In the genomic region with DNA sequence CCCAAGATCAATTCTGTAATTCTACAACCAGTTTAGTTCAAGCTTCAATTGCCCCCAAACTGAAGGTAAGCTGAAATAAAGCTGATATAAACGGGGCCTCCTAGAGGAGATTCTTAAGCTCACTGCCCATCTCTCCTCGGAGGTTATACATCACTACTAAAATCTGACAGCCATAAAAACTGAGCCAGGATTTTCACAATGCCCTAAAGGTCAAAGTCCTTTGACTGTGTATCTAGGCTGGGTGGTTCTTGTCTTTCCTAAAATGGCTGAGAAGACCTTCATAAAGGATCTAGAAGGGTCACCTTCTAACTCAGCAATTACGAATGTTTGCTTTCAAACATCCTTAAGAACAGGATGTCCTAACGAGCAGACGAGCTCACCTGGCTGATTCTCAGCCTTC, we compare ENCODE assay signal across 26 mouse cellular contexts. TPM values are rescaled to one million over a fixed set of nuclear protein-coding genes. Genes with fewer than 3 reads are reported as not detected.
DNase-seq lines count a peak whose midpoint lies in the region; ATAC-seq and TF ChIP-seq lines count a peak whose summit lies in the region.
"Had no signal": no experiment of that assay in that cellular context is flagged by ENCODE, and none has a peak within 500 bp of the region (broad histone marks: within the 10 kb centered on the region; RNA-seq: fewer than 3 reads in every experiment).

No protein-coding gene starts in this region.

- no peak overlapping the region for H3K9ac ChIP-seq in heart, embryonic 12.5 days
- H3K9ac ChIP-seq in heart, embryonic 15.5 days = no peak overlapping the region
- no peak overlapping the region for H3K9ac ChIP-seq in liver, adult 2 months (ENCODE audit: low read depth, low read length)
- H3K9ac ChIP-seq: embryonic facial prominence, embryonic 12.5 days; embryonic facial prominence, embryonic 15.5 days; forebrain, postnatal 0 days; hindbrain, embryonic 14.5 days had no signal

- WGBS in heart, embryonic 12.5 days = 85% methylated on average over 5 of the region's 5 CpGs
- WGBS in heart, embryonic 15.5 days = 82% methylated on average over 5 of the region's 5 CpGs
- WGBS in liver, adult 2 months = 61% methylated on average over 5 of the region's 5 CpGs

- no peaks in the 10 kb centered on the region for H3K27me3 ChIP-seq in heart, embryonic 12.5 days (replicated peaks)
- H3K27me3 ChIP-seq in heart, embryonic 15.5 days = no peaks in the 10 kb centered on the region
- H3K27me3 ChIP-seq in liver, adult 2 months (ENCODE audit: control insufficient read depth, insufficient read depth, low read length) = no peaks in the 10 kb centered on the region
- H3K27me3 ChIP-seq: CH12.LX; embryonic facial prominence, embryonic 12.5 days; embryonic facial prominence, embryonic 15.5 days; Patski had no signal

- no peak for TF ChIP-seq CTCF in liver, adult 2 months (IDR thresholded peaks at IDR 0.05; ENCODE audit: low read depth, low read length)

- H3K36me3 ChIP-seq in heart, embryonic 12.5 days = 0 out of 2 replicates have a peak, but pooled peaks cover 4% of the 10 kb centered on the region
- H3K36me3 ChIP-seq in heart, embryonic 15.5 days = no peaks in the 10 kb centered on the region; the same call in 1 of the 2 replicates
- H3K36me3 ChIP-seq in liver, adult 2 months (ENCODE audit: control insufficient read depth, insufficient read depth, low read length) = no peaks in the 10 kb centered on the region
- H3K36me3 ChIP-seq: embryonic facial prominence, embryonic 12.5 days; embryonic facial prominence, embryonic 15.5 days had no signal

- DNase-seq in heart, adult 11 months = no peak
- no peak for DNase-seq in heart, adult 8-10 months (ENCODE audit: low spot score)
- DNase-seq in liver, adult 2 months (ENCODE audit: extremely low read depth, low read depth, low spot score) = peak; percentile 71
- no peak for DNase-seq in liver
- no peak for DNase-seq in c-Kit-positive CD71-positive TER-119-positive erythroid progenitor cells, embryonic 14.5 days (ENCODE audit: low spot score)
- DNase-seq: adrenal gland, postnatal 10 days; adrenal gland, postnatal 36 days; B cell, adult 2 months; cerebellum, postnatal 25 days; forebrain, postnatal 0 days; gastrocnemius, adult 2 months; gastrocnemius, postnatal 14 days; kidney, adult 18-20 months had no signal

- H3K4me1 ChIP-seq in heart, embryonic 12.5 days (replicated peaks) = peaks cover 42% of the 10 kb centered on the region
- H3K4me1 ChIP-seq in heart, embryonic 15.5 days (replicated peaks) = peaks cover 61% of the 10 kb centered on the region
- peaks cover 11% of the 10 kb centered on the region for H3K4me1 ChIP-seq in liver, adult 2 months (ENCODE audit: control insufficient read depth, insufficient read depth, low read length)

- peak overlapping the region; percentile 93; the same call in 1 of the 2 replicates for H3K27ac ChIP-seq in heart, embryonic 12.5 days (ENCODE audit: poor library complexity, severe bottlenecking)
- peak overlapping the region; percentile 92 for H3K27ac ChIP-seq in heart, embryonic 15.5 days
- no peak overlapping the region for H3K27ac ChIP-seq in liver, adult 2 months (replicated peaks; ENCODE audit: insufficient read depth, low read depth, low read length)
- H3K27ac ChIP-seq: embryonic facial prominence, embryonic 12.5 days; embryonic facial prominence, embryonic 15.5 days; hindbrain, embryonic 14.5 days; hindbrain, postnatal 0 days had no signal

- no peaks in the 10 kb centered on the region for H3K9me3 ChIP-seq in heart, embryonic 12.5 days (replicated peaks)
- no peaks in the 10 kb centered on the region for H3K9me3 ChIP-seq in heart, embryonic 15.5 days (replicated peaks)
- H3K9me3 ChIP-seq: embryonic facial prominence, embryonic 12.5 days; embryonic facial prominence, embryonic 15.5 days; G1E; heart, embryonic 10.5 days had no signal

- H3K79me2 ChIP-seq in liver, adult 2 months (ENCODE audit: control insufficient read depth, insufficient read depth, low read length) = peaks cover 24% of the 10 kb centered on the region

- TF ChIP-seq POLR2A in liver, adult 2 months (IDR thresholded peaks at IDR 0.05; ENCODE audit: extremely low read depth, insufficient read depth, low read length) = no peak

- H3K4me2 ChIP-seq in heart, embryonic 12.5 days = no peak overlapping the region
- no peak overlapping the region for H3K4me2 ChIP-seq in heart, embryonic 15.5 days
- H3K4me2 ChIP-seq: embryonic facial prominence, embryonic 12.5 days; embryonic facial prominence, embryonic 15.5 days; hindbrain, embryonic 14.5 days had no signal

- no peak for ATAC-seq in heart, embryonic 12.5 days (ENCODE audit: insufficient number of reproducible peaks, low FRiP score)
- no peak for ATAC-seq in heart, embryonic 15.5 days (replicated peaks; ENCODE audit: insufficient number of reproducible peaks, insufficient read depth, low FRiP score, low read depth)
- ATAC-seq: forebrain, embryonic 14.5 days; forebrain, postnatal 0 days; hindbrain, postnatal 0 days; inflammation-experienced regulatory T-cells, adult 6 months; intestine, embryonic 16.5 days; Patski had no signal

- no peak overlapping the region for H3K4me3 ChIP-seq in heart, embryonic 12.5 days
- no peak overlapping the region for H3K4me3 ChIP-seq in heart, embryonic 15.5 days
- H3K4me3 ChIP-seq in liver, adult 2 months (ENCODE audit: insufficient read depth, low read depth, low read length) = no peak overlapping the region
- H3K4me3 ChIP-seq: embryonic facial prominence, embryonic 12.5 days; embryonic facial prominence, embryonic 15.5 days; gastrocnemius, adult 2 months; heart, embryonic 10.5 days had no signal

RNA-seq across cellular contexts. Expression of a gene that starts 1.9 kb away (rescaled TPM):
- polyA plus RNA-seq in heart, embryonic 12.5 days (2016; fragmentation: Nextera tagmentation; extraction: Ambion mirVana) = 80.7 and 89.2 TPM in 2 replicates
- polyA plus RNA-seq in heart, embryonic 15.5 days (2015; fragmentation: Nextera tagmentation; extraction: Ambion mirVana) = 37.2 and 45.0 TPM in 2 replicates
- 100 to 1,000 TPM in 2 of 4 experiments, 10 to 100 TPM in 2; 92.8 to 123 (median 107) TPM for total RNA-seq in heart, adult 8-10 months (2022)
- total RNA-seq in liver, adult 2 months (2014; rRNA removed) = 116 and 125 TPM in 2 replicates
- 40.2 and 41.1 TPM in 2 replicates for polyA plus RNA-seq in liver, adult 2 months (2012; rRNA removed)

RNA-seq across cellular contexts. Expression of a gene that starts 16.0 kb away (rescaled TPM):
- polyA plus RNA-seq in heart, embryonic 12.5 days (2016; fragmentation: Nextera tagmentation; extraction: Ambion mirVana) = 327 and 342 TPM in 2 replicates
- 216 and 275 TPM in 2 replicates for polyA plus RNA-seq in heart, embryonic 15.5 days (2015; fragmentation: Nextera tagmentation; extraction: Ambion mirVana)
- 100 to 1,000 TPM in 1 of 4 experiments, 10 to 100 TPM in 3; 63.8 to 106 (median 80.1) TPM for total RNA-seq in heart, adult 8-10 months (2022)
- total RNA-seq in liver, adult 2 months (2014; rRNA removed) = 61.1 and 66.8 TPM in 2 replicates
- polyA plus RNA-seq in liver, adult 2 months (2012; rRNA removed) = 30.7 and 39.5 TPM in 2 replicates

RNA-seq across cellular contexts. Expression of a gene that starts 44.2 kb away (rescaled TPM):
- polyA plus RNA-seq in heart, embryonic 12.5 days (2016; fragmentation: Nextera tagmentation; extraction: Ambion mirVana) = 12.4 and 13.2 TPM in 2 replicates
- polyA plus RNA-seq in heart, embryonic 15.5 days (2015; fragmentation: Nextera tagmentation; extraction: Ambion mirVana) = 10.1 and 13.7 TPM in 2 replicates
- total RNA-seq in heart, adult 8-10 months (2022) = 10 to 100 TPM; 11.2 to 13.5 (median 12.4) TPM
- total RNA-seq in liver, adult 2 months (2014; rRNA removed) = 10.7 and 16.6 TPM in 2 replicates
- 22.2 and 22.8 TPM in 2 replicates for polyA plus RNA-seq in liver, adult 2 months (2012; rRNA removed)
